Mouse (Mus musculus) urinary bladder, postnatal 10 days (tissue): ENCODE results near the gene Prr5.

ENCODE experiments used
- DNase-seq: peaks from one replicate; pipeline ENCODE4 v3.0.0; 2022; ENCODE audit warnings: low spot score

Gene Prr5

GRCm38 (mm10) chr15:84680545-84681454 is 11.4 kb downstream of the Prr5 start:
- DNase-seq: peak; percentile 66

- no peak for DNase-seq
Observed at GRCm38 (mm10) chr15:84681455-84682193, 12.2 kb downstream of the Prr5 start.

DNA sequence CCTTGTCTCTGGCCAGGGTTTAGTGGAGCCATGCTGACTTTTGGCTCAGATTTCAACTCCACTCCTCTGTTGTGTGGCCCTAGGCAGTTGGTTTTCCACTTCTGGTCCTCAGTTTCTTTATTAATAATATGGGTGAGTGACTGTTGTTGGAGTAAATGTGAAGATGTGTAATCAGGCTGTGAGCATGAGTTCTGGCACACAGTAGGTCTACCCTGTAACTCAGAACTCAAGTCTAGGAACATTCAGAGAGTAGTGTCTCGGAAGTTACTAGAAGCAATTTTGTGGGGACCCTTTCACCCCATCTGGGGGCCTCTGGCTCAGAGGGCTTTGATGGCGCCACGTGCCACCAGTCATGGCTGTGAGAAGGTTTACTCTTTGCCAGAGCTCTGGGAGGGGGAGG is 12.8 kb downstream of the Prr5 start:
- DNase-seq: no peak

DNA sequence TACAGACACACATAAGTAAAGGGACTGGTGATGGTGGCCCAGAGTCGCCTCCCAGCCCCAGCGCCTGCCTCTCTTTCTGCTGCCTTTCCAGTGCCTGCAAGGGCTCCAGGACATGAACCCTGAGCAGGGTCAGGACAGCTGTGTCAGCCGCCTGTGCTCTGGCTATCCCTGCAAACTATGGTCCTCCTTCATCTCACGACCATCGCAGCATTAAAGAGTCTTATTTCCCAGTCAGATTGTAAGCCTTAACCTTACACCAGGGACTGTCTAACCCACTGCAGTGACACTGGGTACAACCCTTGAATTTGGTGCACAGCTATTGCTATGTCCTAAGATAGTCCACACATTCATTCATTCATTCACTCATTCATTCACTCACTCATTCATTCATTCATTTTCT is 13.4 kb downstream of the Prr5 start:
- no peak for DNase-seq

GRCm38 (mm10) chr15:84684520-84684919 is 15.1 kb downstream of the Prr5 start:
- no peak for DNase-seq

- DNase-seq: no peak
Observed at GRCm38 (mm10) chr15:84685417-84685816, 16.0 kb downstream of the Prr5 start.

- no peak for DNase-seq
Observed at GRCm38 (mm10) chr15:84687904-84688303, 18.5 kb downstream of the Prr5 start.

- DNase-seq: no peak
Observed at GRCm38 (mm10) chr15:84689356-84689755, 19.9 kb downstream of the Prr5 start.

DNA sequence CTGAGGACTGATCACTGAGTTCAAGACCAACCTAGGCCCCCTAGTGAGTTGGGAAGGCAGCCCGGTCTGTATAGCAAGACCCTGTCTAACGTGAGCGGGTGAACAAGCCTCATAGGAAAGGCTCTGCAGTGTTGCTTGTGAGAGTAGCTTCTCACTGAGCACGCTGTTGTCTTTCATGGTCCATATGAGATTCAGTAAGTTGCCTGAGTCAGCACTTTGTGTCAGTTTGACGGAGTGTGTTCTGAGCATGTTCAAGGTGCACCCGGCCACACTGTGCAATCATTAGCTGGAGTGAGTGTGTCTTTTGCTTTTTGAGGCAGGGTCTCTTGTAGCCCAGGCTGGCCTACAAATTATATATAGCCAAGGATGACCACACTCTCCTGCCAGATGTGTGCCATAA is 22.1 kb downstream of the Prr5 start:
- no peak for DNase-seq

GRCm38 (mm10) chr15:84692645-84693044 is 23.2 kb downstream of the Prr5 start:
- DNase-seq: no peak

DNA sequence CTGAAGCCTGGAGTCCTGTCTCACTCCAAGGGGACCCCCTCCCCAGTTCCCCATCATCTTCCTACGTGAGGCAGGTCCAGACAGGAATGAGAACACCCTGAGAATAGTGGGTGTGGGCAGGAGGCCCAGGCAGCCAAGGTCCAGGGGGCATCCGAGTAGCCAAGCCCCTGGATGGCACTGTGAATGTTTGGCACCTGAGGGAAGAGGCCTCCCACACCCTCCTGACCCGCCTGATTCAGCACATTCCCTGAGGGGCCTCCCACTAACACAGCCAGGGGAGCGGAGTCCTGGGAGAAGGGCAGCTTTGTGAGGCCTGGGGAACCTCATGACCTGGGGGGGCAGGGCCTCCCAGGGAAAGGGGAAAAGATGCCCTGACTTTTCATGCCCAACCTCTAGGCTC is 26.6 kb downstream of the Prr5 start:
- no peak for DNase-seq

- DNase-seq: no peak
Observed at GRCm38 (mm10) chr15:84697611-84698011, 28.2 kb downstream of the Prr5 start.

- no peak for DNase-seq
Observed at GRCm38 (mm10) chr15:84698189-84698588, 28.8 kb downstream of the Prr5 start.

GRCm38 (mm10) chr15:84700147-84700794 is 30.9 kb downstream of the Prr5 start:
- no peak for DNase-seq

- DNase-seq: no peak
Observed at GRCm38 (mm10) chr15:84701947-84702346, 32.5 kb downstream of the Prr5 start.

DNA sequence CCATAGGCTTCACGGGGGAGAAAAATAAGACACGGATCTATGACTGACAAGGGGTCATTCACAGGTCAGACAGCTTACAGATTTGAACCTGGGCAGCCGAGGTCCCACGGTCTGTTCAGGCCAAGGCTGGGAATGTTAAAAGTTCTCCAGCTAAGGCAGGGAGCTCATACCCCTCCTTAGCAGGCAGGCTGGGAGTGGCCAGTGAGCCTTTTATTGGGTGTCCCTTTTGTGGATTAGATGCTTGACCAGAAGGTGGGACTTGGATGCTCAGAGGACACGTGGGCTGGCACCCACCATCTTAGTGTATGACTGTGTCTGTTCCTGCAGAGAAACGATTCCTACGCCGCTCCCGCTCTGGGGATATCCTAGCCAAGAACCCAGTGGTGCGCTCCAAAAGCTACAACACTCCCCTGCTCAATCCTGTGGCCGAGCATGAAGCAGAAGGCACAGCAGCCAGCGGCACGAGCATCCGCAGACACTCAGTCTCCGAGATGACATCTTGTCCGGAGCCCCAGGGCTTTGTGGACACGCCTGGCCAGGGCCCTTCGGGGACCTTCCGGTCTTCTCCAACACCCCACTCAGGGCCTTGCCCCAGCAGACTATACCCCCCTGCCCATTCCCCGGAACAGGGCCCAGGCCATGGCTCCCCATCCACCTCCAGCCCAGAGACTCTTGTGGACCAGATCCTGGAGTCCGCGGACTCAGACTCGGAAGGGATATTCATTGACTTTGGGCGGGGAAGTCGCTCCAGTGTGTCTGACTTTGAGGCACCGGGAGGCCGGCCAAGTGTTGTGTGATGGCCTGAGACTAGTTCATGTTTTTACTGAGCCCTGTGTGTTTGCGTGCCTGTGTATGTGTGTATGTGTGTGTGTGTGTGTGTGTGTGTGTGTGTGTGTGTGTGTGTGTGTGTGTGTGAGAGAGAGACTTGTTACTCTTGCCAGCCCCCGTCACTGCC is 33.2 kb downstream of the Prr5 start:
- DNase-seq: no peak

GRCm38 (mm10) chr15:84703992-84704391 is 34.6 kb downstream of the Prr5 start:
- DNase-seq: no peak

- no peak for DNase-seq
Observed at GRCm38 (mm10) chr15:84705351-84705901, 36.0 kb downstream of the Prr5 start.

DNA sequence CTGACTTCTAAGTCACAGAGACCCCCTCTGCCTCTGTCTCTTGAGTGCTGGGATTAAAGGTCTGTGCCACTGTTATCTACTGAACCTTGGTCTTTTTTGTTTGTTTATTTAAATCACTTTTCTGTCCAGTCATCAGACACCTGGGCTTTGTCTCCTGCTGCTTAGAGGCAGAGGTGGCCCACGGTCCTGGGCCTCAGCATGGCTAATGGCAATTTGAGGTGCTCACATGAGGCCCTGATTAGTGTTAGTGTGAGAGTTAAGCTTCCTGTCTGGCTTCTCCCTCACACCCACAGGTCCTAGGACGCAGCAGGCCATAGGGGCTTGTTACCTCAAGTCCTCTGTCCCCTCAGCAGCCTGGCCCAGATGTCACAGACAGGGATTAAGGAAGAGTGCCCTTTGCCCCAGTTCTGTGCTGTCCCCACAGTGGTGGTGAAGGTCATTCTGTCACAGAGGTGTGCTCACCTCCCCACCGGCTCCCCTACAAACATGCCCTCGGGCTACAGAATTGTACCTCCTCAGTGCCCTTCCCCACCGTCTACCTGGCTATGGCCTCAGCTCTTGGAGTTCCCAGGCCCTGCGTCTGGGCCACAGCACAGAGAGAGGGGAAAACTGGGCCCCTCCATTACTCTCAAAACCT is 37.7 kb downstream of the Prr5 start:
- DNase-seq: no peak

- no peak for DNase-seq
Observed at GRCm38 (mm10) chr15:84712566-84713405, 43.4 kb downstream of the Prr5 start.
